Mouse (Mus musculus): ENCODE data around the gene Grm5. TPM values are rescaled to one million over a fixed set of nuclear protein-coding genes. Genes with fewer than 3 reads are reported as not detected.
A peak's percentile ranks its signal among the peaks of the same experiment; 100 is the strongest.

Gene Grm5
- total RNA-seq, 1 experiment from 2014 or later = not detected

- ATAC-seq (replicated peaks in 1 of 2; ENCODE audit: insufficient read depth in 1 of 2, low FRiP score in 2 of 2, low TSS enrichment in 1 of 2, low read depth in 1 of 2, poor library complexity in 2 of 2, severe bottlenecking in 2 of 2) = no peak
Observed at GRCm38 (mm10) chr7:87793896-87794295, 209.9 kb downstream of the Grm5 start.

- no peak for ATAC-seq (replicated peaks in 1 of 2; ENCODE audit: insufficient read depth in 1 of 2, low FRiP score in 2 of 2, low TSS enrichment in 1 of 2, low read depth in 1 of 2, poor library complexity in 2 of 2, severe bottlenecking in 2 of 2)
Observed at GRCm38 (mm10) chr7:87824898-87825297, 240.9 kb downstream of the Grm5 start.

GRCm38 (mm10) chr7:87834669-87835068 is 250.7 kb downstream of the Grm5 start:
- no peak for ATAC-seq (replicated peaks in 1 of 2; ENCODE audit: insufficient read depth in 1 of 2, low FRiP score in 2 of 2, low TSS enrichment in 1 of 2, low read depth in 1 of 2, poor library complexity in 2 of 2, severe bottlenecking in 2 of 2)

- no peak for ATAC-seq (replicated peaks in 1 of 2; ENCODE audit: insufficient read depth in 1 of 2, low FRiP score in 2 of 2, low TSS enrichment in 1 of 2, low read depth in 1 of 2, poor library complexity in 2 of 2, severe bottlenecking in 2 of 2)
Observed at GRCm38 (mm10) chr7:87838579-87838978, 254.6 kb downstream of the Grm5 start.

GRCm38 (mm10) chr7:87843496-87843895 is 259.5 kb downstream of the Grm5 start:
- no peak for ATAC-seq (replicated peaks in 1 of 2; ENCODE audit: insufficient read depth in 1 of 2, low FRiP score in 2 of 2, low TSS enrichment in 1 of 2, low read depth in 1 of 2, poor library complexity in 2 of 2, severe bottlenecking in 2 of 2)

GRCm38 (mm10) chr7:87846082-87846481 is 262.1 kb downstream of the Grm5 start:
- ATAC-seq (replicated peaks in 1 of 2; ENCODE audit: insufficient read depth in 1 of 2, low FRiP score in 2 of 2, low TSS enrichment in 1 of 2, low read depth in 1 of 2, poor library complexity in 2 of 2, severe bottlenecking in 2 of 2) = no peak

- ATAC-seq (replicated peaks in 1 of 2; ENCODE audit: insufficient read depth in 1 of 2, low FRiP score in 2 of 2, low TSS enrichment in 1 of 2, low read depth in 1 of 2, poor library complexity in 2 of 2, severe bottlenecking in 2 of 2) = peak; percentile 48 to 82
Observed at GRCm38 (mm10) chr7:87925956-87926355, 342.0 kb downstream of the Grm5 start.

GRCm38 (mm10) chr7:87937415-87937814 is 353.4 kb downstream of the Grm5 start:
- ATAC-seq (replicated peaks in 1 of 2; ENCODE audit: insufficient read depth in 1 of 2, low FRiP score in 2 of 2, low TSS enrichment in 1 of 2, low read depth in 1 of 2, poor library complexity in 2 of 2, severe bottlenecking in 2 of 2) = no peak

- ATAC-seq (replicated peaks in 1 of 2; ENCODE audit: insufficient read depth in 1 of 2, low FRiP score in 2 of 2, low TSS enrichment in 1 of 2, low read depth in 1 of 2, poor library complexity in 2 of 2, severe bottlenecking in 2 of 2) = peak; percentile 32 to 42; a peak in 1 of 4 replicates
Observed at GRCm38 (mm10) chr7:87938265-87938664, 354.3 kb downstream of the Grm5 start.

- ATAC-seq (replicated peaks in 1 of 2; ENCODE audit: insufficient read depth in 1 of 2, low FRiP score in 2 of 2, low TSS enrichment in 1 of 2, low read depth in 1 of 2, poor library complexity in 2 of 2, severe bottlenecking in 2 of 2) = no peak
Observed at GRCm38 (mm10) chr7:87950205-87950604, 366.2 kb downstream of the Grm5 start.

GRCm38 (mm10) chr7:87973216-87973615 is 389.2 kb downstream of the Grm5 start:
- ATAC-seq (replicated peaks in 1 of 2; ENCODE audit: insufficient read depth in 1 of 2, low FRiP score in 2 of 2, low TSS enrichment in 1 of 2, low read depth in 1 of 2, poor library complexity in 2 of 2, severe bottlenecking in 2 of 2) = no peak

GRCm38 (mm10) chr7:87975041-87975440 is 391.1 kb downstream of the Grm5 start:
- no peak for ATAC-seq (replicated peaks in 1 of 2; ENCODE audit: insufficient read depth in 1 of 2, low FRiP score in 2 of 2, low TSS enrichment in 1 of 2, low read depth in 1 of 2, poor library complexity in 2 of 2, severe bottlenecking in 2 of 2)

- ATAC-seq (replicated peaks in 1 of 2; ENCODE audit: insufficient read depth in 1 of 2, low FRiP score in 2 of 2, low TSS enrichment in 1 of 2, low read depth in 1 of 2, poor library complexity in 2 of 2, severe bottlenecking in 2 of 2) = no peak
Observed at GRCm38 (mm10) chr7:87983494-87983893, 399.5 kb downstream of the Grm5 start.

- ATAC-seq (replicated peaks in 1 of 2; ENCODE audit: insufficient read depth in 1 of 2, low FRiP score in 2 of 2, low TSS enrichment in 1 of 2, low read depth in 1 of 2, poor library complexity in 2 of 2, severe bottlenecking in 2 of 2) = no peak
Observed at GRCm38 (mm10) chr7:88014451-88014850, 430.5 kb downstream of the Grm5 start.

- no peak for ATAC-seq (replicated peaks in 1 of 2; ENCODE audit: insufficient read depth in 1 of 2, low FRiP score in 2 of 2, low TSS enrichment in 1 of 2, low read depth in 1 of 2, poor library complexity in 2 of 2, severe bottlenecking in 2 of 2)
Observed at GRCm38 (mm10) chr7:88027411-88028132, 443.6 kb downstream of the Grm5 start.

GRCm38 (mm10) chr7:88047366-88047765 is 463.4 kb downstream of the Grm5 start:
- ATAC-seq (replicated peaks in 1 of 2; ENCODE audit: insufficient read depth in 1 of 2, low FRiP score in 2 of 2, low TSS enrichment in 1 of 2, low read depth in 1 of 2, poor library complexity in 2 of 2, severe bottlenecking in 2 of 2) = peak; percentile 32 to 62

GRCm38 (mm10) chr7:88054224-88054938 is 470.4 kb downstream of the Grm5 start:
- ATAC-seq (replicated peaks in 1 of 2; ENCODE audit: insufficient read depth in 1 of 2, low FRiP score in 2 of 2, low TSS enrichment in 1 of 2, low read depth in 1 of 2, poor library complexity in 2 of 2, severe bottlenecking in 2 of 2) = peak; percentile 81 to 90; a peak in 3 of 4 replicates

- no peak for ATAC-seq (replicated peaks in 1 of 2; ENCODE audit: insufficient read depth in 1 of 2, low FRiP score in 2 of 2, low TSS enrichment in 1 of 2, low read depth in 1 of 2, poor library complexity in 2 of 2, severe bottlenecking in 2 of 2)
Observed at GRCm38 (mm10) chr7:88056438-88056837, 472.5 kb downstream of the Grm5 start.

- no peak for ATAC-seq (replicated peaks in 1 of 2; ENCODE audit: insufficient read depth in 1 of 2, low FRiP score in 2 of 2, low TSS enrichment in 1 of 2, low read depth in 1 of 2, poor library complexity in 2 of 2, severe bottlenecking in 2 of 2)
Observed at GRCm38 (mm10) chr7:88091115-88091514, 507.1 kb downstream of the Grm5 start.
